Mouse (Mus musculus) heart, adult 18-20 months (tissue): ENCODE measurements at regions not wholly inside any gene's neighbourhood (a gene's known extent, or its start where the extent isn't known, plus 50 kb on each side); places are given as distances from the start of the nearest gene placed in this dataset.

Experiments used
- DNase-seq, 2 experiments: peaks; one replicate each; pipeline ENCODE4 v3.0.0; 2021 to 2022; ENCODE audit warnings: mixed read lengths in 1 of 2

- DNase-seq, result peak; percentile 14 to 34
Observed at GRCm38 (mm10) chr5:148741267-148742004, 187.7 kb downstream of the Katnal1 start.

GRCm38 (mm10) chr5:148740366-148741266, 188.0 kb upstream of the Ubl3 start:
- peak; percentile 83 to 84 for DNase-seq

- no peak for DNase-seq
Observed at GRCm38 (mm10) chr5:148739672-148740071, 187.1 kb upstream of the Ubl3 start.

GRCm38 (mm10) chr5:148739141-148739540, 186.6 kb upstream of the Ubl3 start:
- peak; percentile 15 to 51 for DNase-seq

- no peak for DNase-seq
Observed at GRCm38 (mm10) chr5:148729541-148729940, 177.0 kb upstream of the Ubl3 start.

- no peak for DNase-seq
Observed at GRCm38 (mm10) chr5:148728492-148728891, 175.9 kb upstream of the Ubl3 start.

- DNase-seq, result no peak
Observed at GRCm38 (mm10) chr5:148726442-148726841, 173.9 kb upstream of the Ubl3 start.

GRCm38 (mm10) chr5:148724470-148724869, 171.9 kb upstream of the Ubl3 start:
- DNase-seq, result no peak

GRCm38 (mm10) chr5:148723677-148724227, 171.2 kb upstream of the Ubl3 start:
- no peak for DNase-seq

GRCm38 (mm10) chr5:148720604-148721003, 168.0 kb upstream of the Ubl3 start:
- DNase-seq, result no peak

- DNase-seq, result no peak
Observed at GRCm38 (mm10) chr5:148716633-148717032, 164.0 kb upstream of the Ubl3 start.

- no peak for DNase-seq
Observed at GRCm38 (mm10) chr5:148715218-148715991, 162.8 kb upstream of the Ubl3 start.

GRCm38 (mm10) chr5:148714807-148715206, 162.2 kb upstream of the Ubl3 start:
- no peak for DNase-seq

GRCm38 (mm10) chr5:148713796-148714195, 161.2 kb upstream of the Ubl3 start:
- no peak for DNase-seq

- DNase-seq, result no peak
Observed at GRCm38 (mm10) chr5:148713039-148713438, 160.4 kb upstream of the Ubl3 start.

- DNase-seq, result no peak
Observed at GRCm38 (mm10) chr5:148711570-148711969, 159.0 kb upstream of the Ubl3 start.

GRCm38 (mm10) chr5:148709111-148709771, 156.7 kb upstream of the Ubl3 start:
- no peak for DNase-seq

GRCm38 (mm10) chr5:148708014-148708741, 155.6 kb upstream of the Ubl3 start:
- DNase-seq, result peak; percentile 36 to 47

- DNase-seq, result no peak
Observed at GRCm38 (mm10) chr5:148707335-148707734, 154.7 kb upstream of the Ubl3 start.

GRCm38 (mm10) chr5:148706323-148707120, 153.9 kb upstream of the Ubl3 start:
- no peak for DNase-seq
